Mouse (Mus musculus): ENCODE measurements around the gene Sat1.

The Sat1 gene

DNA sequence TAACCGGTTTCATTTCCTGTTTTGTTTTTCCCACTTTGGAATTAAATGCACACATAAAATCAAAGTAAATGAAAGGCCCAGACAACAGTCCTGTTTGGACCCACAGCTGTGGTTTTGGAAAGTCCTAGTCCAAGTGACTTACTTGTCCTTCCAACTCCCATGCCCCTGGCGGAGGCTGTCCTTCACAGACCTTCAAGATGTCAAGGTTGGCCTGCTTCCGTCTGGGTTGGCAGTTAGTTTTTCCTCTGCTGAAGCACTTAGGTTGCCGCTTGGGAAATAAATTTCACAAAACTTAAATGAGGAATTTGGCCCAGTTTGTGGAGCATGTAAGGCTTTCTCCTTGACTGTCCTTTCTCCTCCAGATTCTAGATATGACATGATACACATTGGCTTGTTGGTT, 24.3 kb downstream of the Sat1 start:
- Histone ChIP-seq H3K36me3 (ENCODE audit: control insufficient read depth, insufficient read depth, low read length, poor library complexity, severe bottlenecking) (no peaks in the 10 kb centered on the region), H3K27me3 (ENCODE audit: control insufficient read depth, insufficient read depth, low read length, poor library complexity, severe bottlenecking) (no peaks in the 10 kb centered on the region)
- DNase-seq (ENCODE audit: low read depth, low spot score) = no peak

DNA sequence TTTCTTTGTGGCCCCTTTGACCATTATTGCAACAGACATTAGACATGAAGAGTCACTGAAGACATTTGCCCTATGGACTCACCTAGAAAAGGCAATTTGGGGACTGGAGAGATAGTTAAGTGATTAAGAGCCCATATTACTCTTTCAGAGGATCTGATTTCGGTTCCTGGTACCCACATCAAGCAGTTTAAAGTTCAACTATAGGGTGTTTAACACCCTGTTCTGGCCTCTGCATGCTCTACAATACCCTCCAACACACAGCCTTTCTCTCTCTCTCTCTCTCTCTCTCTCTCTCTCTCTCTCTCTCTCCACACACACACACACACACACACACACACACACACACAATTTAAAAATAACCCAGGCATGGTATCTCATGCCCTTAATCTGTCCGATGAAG, 38.6 kb downstream of the Sat1 start:
- Histone ChIP-seq H3K36me3 (ENCODE audit: control insufficient read depth, insufficient read depth, low read length, poor library complexity, severe bottlenecking) (no peaks in the 10 kb centered on the region), H3K27me3 (ENCODE audit: control insufficient read depth, insufficient read depth, low read length, poor library complexity, severe bottlenecking) (no peaks in the 10 kb centered on the region)
- DNase-seq (ENCODE audit: low read depth, low spot score) = no peak

DNA sequence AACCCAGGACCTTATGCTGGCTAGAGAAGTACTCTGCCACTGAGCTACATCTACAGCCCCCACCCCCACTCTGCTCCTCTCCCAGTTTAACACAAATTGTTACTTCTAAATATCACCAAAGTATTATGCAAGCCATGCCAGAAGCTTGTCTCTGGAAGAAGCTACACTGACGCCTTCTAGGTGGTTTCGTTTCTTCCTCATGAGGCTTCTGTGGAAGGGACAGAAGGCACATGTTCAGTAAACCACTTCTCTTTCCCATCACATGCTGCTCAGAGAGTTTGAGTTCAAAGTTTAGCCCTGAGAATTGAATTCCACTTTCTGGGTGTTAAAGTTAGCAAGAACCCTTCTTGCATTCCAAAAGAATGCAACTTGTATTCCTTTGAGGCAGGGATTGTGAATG, 39.0 kb downstream of the Sat1 start:
- Histone ChIP-seq H3K27me3 (ENCODE audit: control insufficient read depth, insufficient read depth, low read length, poor library complexity, severe bottlenecking) (no peaks in the 10 kb centered on the region), H3K36me3 (ENCODE audit: control insufficient read depth, insufficient read depth, low read length, poor library complexity, severe bottlenecking) (no peaks in the 10 kb centered on the region)
- DNase-seq (ENCODE audit: low read depth, low spot score) = peak; percentile 4

DNA sequence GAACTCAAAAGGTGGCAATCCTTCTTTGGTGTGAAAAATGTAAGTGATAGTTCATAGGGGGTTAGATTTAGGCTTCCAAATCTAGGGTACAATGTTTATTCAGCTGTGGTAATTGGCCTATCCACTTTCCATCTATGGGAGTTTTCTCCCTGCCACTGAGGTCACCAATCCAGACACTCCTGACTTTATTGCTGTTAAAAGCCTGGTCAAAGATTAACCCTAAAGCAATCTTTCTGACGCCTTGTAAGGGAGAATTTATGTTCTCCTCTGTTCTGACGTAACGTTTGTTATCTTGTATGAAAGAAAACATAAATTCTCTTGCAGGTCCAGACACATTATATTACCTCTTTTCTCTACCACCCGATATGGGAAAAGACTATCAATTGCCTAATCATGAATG, 40.7 kb downstream of the Sat1 start:
- no peaks in the 10 kb centered on the region for H3K36me3 ChIP-seq (ENCODE audit: control insufficient read depth, insufficient read depth, low read length, poor library complexity, severe bottlenecking)
- no peak for DNase-seq (ENCODE audit: low read depth, low spot score)
- H3K27me3 ChIP-seq (ENCODE audit: control insufficient read depth, insufficient read depth, low read length, poor library complexity, severe bottlenecking) = no peaks in the 10 kb centered on the region

DNA sequence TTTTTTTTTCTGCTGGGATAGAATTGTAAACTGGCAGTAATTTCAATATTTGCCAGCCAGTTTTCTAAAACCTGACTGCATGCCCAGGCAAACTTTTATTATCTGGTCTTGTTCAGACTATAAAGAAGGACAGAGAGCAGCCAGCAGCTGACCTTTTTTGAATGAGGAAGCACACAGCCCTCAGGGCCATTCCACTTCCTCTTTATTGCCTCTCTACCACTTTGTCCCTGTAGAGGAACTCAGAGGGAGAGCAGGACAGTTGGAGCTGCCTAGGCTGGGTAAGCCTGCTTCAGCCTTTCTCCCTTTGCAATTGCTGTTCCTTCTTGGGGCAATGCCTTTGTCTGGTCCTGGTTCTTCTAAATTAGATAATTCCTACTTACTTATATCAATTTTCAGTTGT, 43.9 kb downstream of the Sat1 start:
- Histone ChIP-seq H3K27me3 (ENCODE audit: control insufficient read depth, insufficient read depth, low read length, poor library complexity, severe bottlenecking) (no peaks in the 10 kb centered on the region), H3K36me3 (ENCODE audit: control insufficient read depth, insufficient read depth, low read length, poor library complexity, severe bottlenecking) (no peaks in the 10 kb centered on the region)
- peak; percentile 47 for DNase-seq (ENCODE audit: low read depth, low spot score)

DNA sequence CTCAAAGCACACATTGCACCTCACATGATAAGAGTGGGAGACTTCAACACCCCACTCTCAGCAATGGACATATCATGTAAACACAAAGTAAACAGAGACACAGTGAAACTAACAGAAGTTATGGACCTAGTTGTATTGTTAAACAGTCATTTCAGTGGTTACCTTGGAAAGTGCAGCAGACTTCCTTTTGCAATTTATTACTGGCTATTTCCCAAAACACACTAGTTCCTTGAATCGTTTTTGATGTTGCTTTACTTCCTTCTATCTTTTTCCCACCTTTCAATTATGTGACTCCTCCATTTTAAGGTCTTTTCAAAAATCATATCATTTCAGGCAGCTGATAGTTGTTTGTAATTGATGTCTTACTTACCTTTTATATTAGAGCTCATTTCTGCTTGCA, 44.5 kb downstream of the Sat1 start:
- H3K36me3 ChIP-seq (ENCODE audit: control insufficient read depth, insufficient read depth, low read length, poor library complexity, severe bottlenecking) = no peaks in the 10 kb centered on the region
- no peak for DNase-seq (ENCODE audit: low read depth, low spot score)
- H3K27me3 ChIP-seq (ENCODE audit: control insufficient read depth, insufficient read depth, low read length, poor library complexity, severe bottlenecking) = no peaks in the 10 kb centered on the region

DNA sequence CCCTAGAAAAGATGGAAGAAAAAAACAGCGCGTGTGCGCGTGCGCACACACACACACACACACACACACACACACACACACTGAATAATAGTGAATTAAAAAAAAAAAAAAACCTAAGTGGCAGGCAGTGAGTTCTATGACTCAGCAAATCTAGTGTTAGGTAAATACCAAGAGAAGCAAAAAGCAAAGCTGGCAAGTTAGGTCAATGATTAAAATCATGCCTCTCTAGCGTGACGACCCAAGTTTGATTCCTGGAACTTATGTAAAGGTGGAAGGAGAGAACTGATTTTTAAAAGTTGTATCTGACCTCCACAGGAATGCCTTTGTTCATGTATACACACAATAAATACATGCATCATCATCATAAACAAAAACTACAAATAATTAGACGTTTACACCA, 46.4 kb downstream of the Sat1 start:
- H3K36me3 ChIP-seq (ENCODE audit: control insufficient read depth, insufficient read depth, low read length, poor library complexity, severe bottlenecking) = no peaks in the 10 kb centered on the region
- no peak for DNase-seq (ENCODE audit: low read depth, low spot score)
- no peaks in the 10 kb centered on the region for H3K27me3 ChIP-seq (ENCODE audit: control insufficient read depth, insufficient read depth, low read length, poor library complexity, severe bottlenecking)

DNA sequence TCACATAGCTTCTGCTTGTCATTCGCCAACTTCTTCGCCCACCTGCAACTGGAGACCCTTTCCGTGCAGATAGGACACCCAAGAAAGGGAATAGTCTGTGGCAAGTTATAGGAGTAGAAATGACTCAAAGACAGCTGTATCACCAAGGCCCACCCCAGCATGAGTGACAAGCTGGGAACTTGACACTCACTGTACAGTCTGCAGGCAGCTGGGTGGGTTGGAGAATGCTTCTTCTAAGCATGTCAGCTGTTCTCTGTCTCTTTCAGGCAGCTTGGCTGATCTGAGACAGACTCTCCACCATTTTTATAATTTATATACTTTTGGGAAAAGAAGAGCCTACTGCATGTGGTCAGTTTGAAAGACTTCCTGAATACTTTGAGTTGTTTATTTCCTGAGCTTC, 48.6 kb downstream of the Sat1 start:
- no peaks in the 10 kb centered on the region for H3K36me3 ChIP-seq (ENCODE audit: control insufficient read depth, insufficient read depth, low read length, poor library complexity, severe bottlenecking)

DNA sequence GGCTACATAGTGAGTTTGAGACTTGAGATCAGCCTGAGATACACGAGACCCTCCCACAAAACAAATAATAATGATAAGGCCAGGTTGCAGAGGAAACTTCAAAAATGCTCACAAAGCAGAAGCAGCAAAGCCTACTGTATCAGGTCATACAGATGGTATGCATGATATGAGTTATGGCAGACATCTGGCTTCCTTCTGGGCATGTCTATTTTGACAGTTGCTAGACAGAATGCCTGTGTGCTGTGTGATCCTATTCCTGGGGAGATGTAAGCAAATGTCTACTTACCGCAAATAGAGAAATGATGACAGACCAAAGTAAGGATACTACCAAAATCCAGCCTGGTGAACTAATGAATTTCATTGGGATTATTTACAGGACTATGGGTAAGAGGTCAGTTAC, 49.9 kb downstream of the Sat1 start:
- DNase-seq (ENCODE audit: low read depth, low spot score) = no peak
- H3K27me3 ChIP-seq (ENCODE audit: control insufficient read depth, insufficient read depth, low read length, poor library complexity, severe bottlenecking) = no peaks in the 10 kb centered on the region
- H3K36me3 ChIP-seq (ENCODE audit: control insufficient read depth, insufficient read depth, low read length, poor library complexity, severe bottlenecking) = no peaks in the 10 kb centered on the region

More for the DNA sequence above, 48.6 kb downstream of the Sat1 start:
- no peak for DNase-seq (ENCODE audit: low read depth, low spot score)
- H3K27me3 ChIP-seq (ENCODE audit: control insufficient read depth, insufficient read depth, low read length, poor library complexity, severe bottlenecking) = no peaks in the 10 kb centered on the region

DNA sequence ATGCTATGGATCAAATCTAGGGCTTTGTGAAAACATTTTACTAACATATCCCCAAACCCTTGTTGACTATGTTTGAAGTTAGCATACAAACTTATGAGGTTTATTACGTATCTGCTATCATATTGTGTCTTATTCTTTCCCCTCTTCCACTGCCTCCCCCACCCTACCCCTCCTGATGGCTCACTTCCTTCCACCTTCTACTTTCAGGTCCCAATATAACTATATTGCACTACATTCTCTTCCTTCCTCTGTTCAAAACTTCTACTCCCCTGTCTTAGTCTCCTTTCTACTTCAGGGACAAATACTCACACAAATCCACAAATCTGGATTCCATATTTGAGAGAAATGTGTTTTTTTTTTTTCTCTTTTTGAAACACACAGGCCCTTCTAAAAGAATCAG, 52.7 kb downstream of the Sat1 start:
- DNase-seq (ENCODE audit: low read depth, low spot score) = peak; percentile 2
- Histone ChIP-seq H3K27me3 (ENCODE audit: control insufficient read depth, insufficient read depth, low read length, poor library complexity, severe bottlenecking) (no peaks in the 10 kb centered on the region), H3K36me3 (ENCODE audit: control insufficient read depth, insufficient read depth, low read length, poor library complexity, severe bottlenecking) (no peaks in the 10 kb centered on the region)

Measured in splenic B cell, adult 2 months (primary cell).